Mouse (Mus musculus): ENCODE measurements around the gene Akap2.

Akap2 gene

GRCm38 (mm10) chr4:57757997-57758396, 40.5 kb downstream of the Akap2 start:
- peak; percentile 32 for DNase-seq (ENCODE audit: low spot score)

GRCm38 (mm10) chr4:57762424-57762823, 45.0 kb downstream of the Akap2 start:
- DNase-seq (ENCODE audit: low spot score), result no peak

GRCm38 (mm10) chr4:57764392-57764791, 46.9 kb downstream of the Akap2 start:
- no peak for DNase-seq (ENCODE audit: low spot score)

- no peak for DNase-seq (ENCODE audit: low spot score)
These were observed 47.5 kb downstream of the Akap2 start for GRCm38 (mm10) chr4:57764926-57765325.

GRCm38 (mm10) chr4:57765806-57766205, 48.3 kb downstream of the Akap2 start:
- DNase-seq (ENCODE audit: low spot score), result no peak

- DNase-seq (ENCODE audit: low spot score), result no peak
These were observed 51.5 kb downstream of the Akap2 start for GRCm38 (mm10) chr4:57769007-57769406.

- no peak for DNase-seq (ENCODE audit: low spot score)
These were observed 52.8 kb downstream of the Akap2 start for GRCm38 (mm10) chr4:57770185-57770823.

GRCm38 (mm10) chr4:57771558-57772219, 54.2 kb downstream of the Akap2 start:
- no peak for DNase-seq (ENCODE audit: low spot score)

GRCm38 (mm10) chr4:57772851-57773510, 55.5 kb downstream of the Akap2 start:
- no peak for DNase-seq (ENCODE audit: low spot score)

- no peak for DNase-seq (ENCODE audit: low spot score)
These were observed 57.1 kb downstream of the Akap2 start for GRCm38 (mm10) chr4:57774517-57774916.

GRCm38 (mm10) chr4:57775582-57775981, 58.1 kb downstream of the Akap2 start:
- DNase-seq (ENCODE audit: low spot score), result no peak

- DNase-seq (ENCODE audit: low spot score), result no peak
These were observed 62.9 kb downstream of the Akap2 start for GRCm38 (mm10) chr4:57780403-57780802.

GRCm38 (mm10) chr4:57780833-57781641, 63.6 kb downstream of the Akap2 start:
- DNase-seq (ENCODE audit: low spot score), result no peak

- no peak for DNase-seq (ENCODE audit: low spot score)
These were observed 64.5 kb downstream of the Akap2 start for GRCm38 (mm10) chr4:57781994-57782393.

GRCm38 (mm10) chr4:57782549-57783390, 65.3 kb downstream of the Akap2 start:
- no peak for DNase-seq (ENCODE audit: low spot score)

- DNase-seq (ENCODE audit: low spot score), result no peak
These were observed 65.9 kb downstream of the Akap2 start for GRCm38 (mm10) chr4:57783391-57783770.

- DNase-seq (ENCODE audit: low spot score), result peak; percentile 29
These were observed 66.6 kb downstream of the Akap2 start for GRCm38 (mm10) chr4:57783853-57784600.

GRCm38 (mm10) chr4:57788709-57789108, 71.3 kb downstream of the Akap2 start:
- no peak for DNase-seq (ENCODE audit: low spot score)

GRCm38 (mm10) chr4:57789118-57789517, 71.7 kb downstream of the Akap2 start:
- no peak for DNase-seq (ENCODE audit: low spot score)

- DNase-seq (ENCODE audit: low spot score), result no peak
These were observed 76.5 kb downstream of the Akap2 start for GRCm38 (mm10) chr4:57793989-57794388.

- no peak for DNase-seq (ENCODE audit: low spot score)
These were observed 77.1 kb downstream of the Akap2 start for GRCm38 (mm10) chr4:57794547-57794946.

Measured in layer of hippocampus, adult 11-12 months (tissue).